Mouse (Mus musculus) CD4-positive, CD25-positive, alpha-beta regulatory T cell, adult 9 weeks (primary cell): ENCODE results near the gene Mag. TPM values are rescaled to one million over a fixed set of nuclear protein-coding genes. Genes with fewer than 3 reads are reported as not detected.

Source experiments
- polyA plus RNA-seq: library from polyadenylated mRNA; unstranded; fragments of 100-300 nt; shearing (Covaris generic); gene quantifications from one replicate; pipeline ENCODE4 v1.2.1, GENCODE M21; 2017

The Mag gene
- polyA plus RNA-seq, result not detected

DNA sequence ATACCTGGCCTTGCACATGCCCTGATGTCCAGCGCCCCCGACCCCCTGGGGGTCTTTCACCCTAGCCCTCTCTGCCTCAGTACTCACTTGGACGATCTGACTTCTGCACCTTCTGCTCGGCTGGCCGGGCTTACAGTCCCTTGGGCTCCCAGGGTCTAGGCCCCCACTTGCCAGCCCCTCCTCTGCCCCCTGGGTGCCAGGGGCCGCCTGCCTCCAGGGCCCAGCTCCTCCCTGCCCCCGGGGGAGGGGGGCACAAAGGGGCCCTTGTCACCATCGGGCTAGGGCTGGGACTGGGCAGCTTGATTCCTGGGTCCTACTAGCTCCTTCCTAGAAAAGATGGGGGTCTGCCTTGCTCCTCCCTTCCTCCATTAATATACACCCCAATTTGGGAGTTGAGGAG lies at the start of gene Mag:
Gene Mag, minus strand, starts transcription at position 142 of the 400 bp plus-strand sequence.

DNA sequence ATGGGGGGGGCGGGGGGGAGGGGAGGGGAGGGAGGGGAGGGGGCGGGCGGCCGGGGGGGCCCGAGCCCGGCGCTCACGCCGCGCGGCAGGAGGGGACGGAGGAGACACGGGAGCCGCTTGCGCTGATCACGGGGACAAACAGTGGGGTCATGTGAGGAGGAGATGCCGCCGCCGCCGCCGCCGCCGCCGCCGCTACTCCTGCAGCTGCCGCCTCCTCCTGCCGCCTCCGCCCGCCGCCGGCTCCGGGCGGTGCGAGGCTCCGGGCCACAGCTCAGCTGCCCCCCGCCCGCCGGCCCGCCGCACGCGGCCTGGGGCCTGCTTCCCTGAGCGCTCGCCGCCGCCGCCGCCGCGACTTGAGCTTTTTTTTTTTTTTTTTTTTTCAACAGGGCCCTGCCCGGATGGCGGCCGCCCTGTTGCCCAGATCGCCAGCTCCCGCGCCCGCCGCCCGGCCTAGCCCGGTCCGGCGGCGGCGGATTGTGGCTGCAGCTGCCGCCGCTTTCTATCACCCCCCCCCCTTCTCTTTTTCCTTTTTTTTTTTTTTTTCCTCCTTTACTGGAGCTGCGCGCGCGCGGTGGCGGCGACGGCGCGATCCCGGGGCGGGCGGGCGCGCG lies 42.2 kb upstream of the Mag start, which contains the start of gene Usf2:
Gene Usf2, minus strand, starts transcription at position 48 of the 611 bp plus-strand sequence.

DNA sequence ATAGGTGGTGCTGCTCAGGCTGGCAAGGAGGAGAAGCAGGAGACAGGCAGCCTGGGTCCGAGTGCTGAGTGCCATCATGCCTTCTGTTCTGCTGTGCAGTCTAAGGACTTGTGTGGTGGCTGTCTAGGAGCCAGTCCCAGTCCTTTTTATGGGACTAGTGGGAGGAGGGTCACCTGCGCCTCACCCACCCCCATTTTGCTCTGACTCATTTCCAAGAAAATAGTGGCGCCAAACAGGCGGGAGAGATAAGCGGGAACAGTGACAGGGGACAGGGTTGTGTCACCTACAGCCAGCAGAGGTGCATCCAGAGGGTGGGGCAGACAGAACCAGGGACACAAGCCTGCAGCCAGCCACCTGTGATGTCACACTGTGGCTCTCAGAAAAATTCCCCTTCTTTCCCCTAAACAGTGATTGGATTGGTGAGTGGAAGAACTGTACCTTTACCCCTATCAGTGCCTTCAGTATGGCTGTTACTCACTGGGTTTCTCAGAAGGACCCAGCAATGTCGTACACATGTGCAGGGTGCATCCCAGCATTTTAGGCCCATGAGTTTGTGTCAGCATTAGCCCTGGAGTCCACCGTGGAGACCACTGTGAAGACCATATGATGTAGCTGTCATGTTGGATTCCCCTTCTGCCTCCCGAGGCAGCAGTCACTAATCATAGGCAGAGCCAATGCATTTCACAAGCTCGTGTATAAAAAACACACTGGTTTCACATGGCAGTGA lies 29.4 kb upstream of the Mag start, which contains the start of gene Hamp:
Gene Hamp, minus strand, starts transcription at position 124 of the 727 bp plus-strand sequence.

DNA sequence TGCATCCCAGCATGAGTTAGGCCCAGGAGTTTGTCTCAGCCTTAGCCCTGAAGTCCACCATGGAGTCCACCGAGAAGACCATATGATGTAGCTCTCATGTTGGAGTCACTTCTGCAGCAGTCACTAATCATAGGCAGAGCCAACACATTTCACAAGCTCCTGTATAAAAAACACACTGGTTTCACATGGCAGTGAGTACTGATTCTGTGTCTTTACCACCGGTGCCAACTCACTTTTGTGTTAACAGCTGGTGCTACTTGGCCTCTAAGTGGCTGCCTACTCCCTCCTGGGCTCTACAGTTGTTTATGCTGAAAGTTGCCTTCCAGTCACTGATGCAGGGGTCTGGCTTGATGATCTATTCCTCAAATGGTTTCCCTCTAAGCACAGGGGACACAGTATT lies 9.9 kb upstream of the Mag start, which contains the start of gene Hamp2:
Gene Hamp2, minus strand, starts transcription at position 101 of the 400 bp plus-strand sequence.

DNA sequence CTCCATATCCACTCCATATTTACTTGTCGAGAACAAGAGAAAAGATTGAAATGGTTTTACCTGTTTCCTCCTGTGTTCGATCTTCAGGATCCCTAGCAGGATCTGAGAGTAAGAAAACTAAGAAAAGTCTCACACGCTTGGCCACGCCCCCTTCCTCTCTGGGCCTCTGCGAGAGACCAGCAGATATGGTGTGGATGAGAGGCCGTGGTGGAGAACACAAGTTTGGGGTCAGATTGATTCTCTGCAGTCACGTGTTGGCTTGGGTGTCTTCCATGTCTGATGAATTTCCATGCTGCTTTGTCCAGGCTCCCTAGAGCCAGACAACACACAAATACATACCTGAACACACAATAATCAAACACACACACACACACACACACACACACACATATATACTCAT lies 34.5 kb downstream of the Mag start, which contains the start of gene Cd22:
Gene Cd22, minus strand, starts transcription at position 167 of the 400 bp plus-strand sequence.

DNA sequence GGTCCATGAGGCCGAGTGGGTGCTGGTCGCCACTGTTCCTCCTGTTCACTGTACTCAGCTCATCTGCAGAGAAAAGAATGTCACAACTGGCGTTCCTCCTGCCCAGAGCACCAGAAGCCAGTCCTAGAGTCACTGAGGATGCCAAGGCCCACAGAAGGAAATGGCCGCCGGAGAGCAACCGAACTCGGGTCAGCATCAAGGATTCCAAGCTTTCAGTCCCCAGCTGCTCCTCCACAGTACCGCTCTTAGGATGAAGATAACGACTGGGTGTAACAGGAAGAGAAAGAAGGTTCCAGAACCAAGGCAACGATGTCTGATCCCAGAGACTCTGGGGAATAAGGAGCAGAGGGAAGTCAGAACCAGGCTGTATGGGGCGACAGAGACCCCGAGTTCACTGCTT lies 53.2 kb downstream of the Mag start, which contains the start of gene Ffar1:
Gene Ffar1, minus strand, starts transcription at position 101 of the 400 bp plus-strand sequence.

DNA sequence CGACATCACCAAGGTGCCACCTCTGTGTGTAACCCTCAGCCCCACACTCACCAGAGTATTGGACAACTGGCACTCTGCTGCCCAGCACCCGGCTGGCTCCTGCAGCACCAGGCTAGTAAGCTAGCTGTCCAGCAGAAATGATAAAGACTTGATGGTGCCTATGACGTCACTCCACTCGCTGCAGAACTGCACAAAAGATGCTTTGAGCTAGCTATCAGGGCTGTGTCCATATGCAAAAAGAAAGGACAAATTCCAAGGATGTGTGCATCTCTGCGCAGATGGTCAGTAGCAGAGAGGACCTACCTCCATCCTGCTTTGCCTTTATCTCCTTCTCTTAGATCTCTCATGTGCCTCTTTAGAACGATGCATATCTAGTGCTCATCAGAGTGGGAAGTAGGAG lies 58.6 kb downstream of the Mag start, which contains the start of gene Ffar3:
Gene Ffar3, minus strand, starts transcription at position 101 of the 400 bp plus-strand sequence.

Other genes with a start within 250 kb of the Mag start
- gene Haus5, start 249.9 kb downstream of the Mag start, polyA plus RNA-seq, result 40.4 TPM
- gene Pmis2, start 243.3 kb downstream of the Mag start, polyA plus RNA-seq, result not detected
- not detected for gene 2200002J24Rik, start 215.9 kb downstream of the Mag start, polyA plus RNA-seq
- gene Atp4a, start 202.7 kb downstream of the Mag start, polyA plus RNA-seq, result not detected
- 133 TPM for gene Tmem147, start 185.3 kb downstream of the Mag start, polyA plus RNA-seq
- 0.63 TPM for gene Gapdhs, start 171.2 kb downstream of the Mag start, polyA plus RNA-seq
- gene Sbsn, start 163.4 kb downstream of the Mag start, polyA plus RNA-seq, result 1.1 TPM
- gene Dmkn, start 151.1 kb downstream of the Mag start, polyA plus RNA-seq, result not detected
- gene Krtdap, start 127.0 kb downstream of the Mag start, polyA plus RNA-seq, result not detected
- 0.51 TPM for gene Ffar2, start 91.1 kb downstream of the Mag start, polyA plus RNA-seq
- gene Ffar3, start 58.7 kb downstream of the Mag start, polyA plus RNA-seq, result not detected
- gene Ffar1, start 53.3 kb downstream of the Mag start, polyA plus RNA-seq, result 0.06 TPM
- gene Cd22, start 34.5 kb downstream of the Mag start, polyA plus RNA-seq, result 14.0 TPM
- gene Hamp2, start 9.8 kb upstream of the Mag start, polyA plus RNA-seq, result not detected
- not detected for gene Hamp, start 29.2 kb upstream of the Mag start, polyA plus RNA-seq
- gene Usf2, start 41.9 kb upstream of the Mag start, polyA plus RNA-seq, result 8.8 TPM
- 2.7 TPM for gene Lsr, start 58.6 kb upstream of the Mag start, polyA plus RNA-seq
- gene Fam187b, start 58.9 kb upstream of the Mag start, polyA plus RNA-seq, result 0.72 TPM
- 1,946 TPM for gene Fxyd5, start 127.6 kb upstream of the Mag start, polyA plus RNA-seq
- gene Fxyd7, start 136.6 kb upstream of the Mag start, polyA plus RNA-seq, result not detected
- not detected for gene Fxyd1, start 142.3 kb upstream of the Mag start, polyA plus RNA-seq
- not detected for gene Lgi4, start 144.5 kb upstream of the Mag start, polyA plus RNA-seq
- not detected for gene Fxyd3, start 161.8 kb upstream of the Mag start, polyA plus RNA-seq
- gene Hpn, start 200.4 kb upstream of the Mag start, polyA plus RNA-seq, result 9.4 TPM
- not detected for gene Scn1b, start 212.1 kb upstream of the Mag start, polyA plus RNA-seq
- 192 TPM for gene Gramd1a, start 241.0 kb upstream of the Mag start, polyA plus RNA-seq